Mouse (Mus musculus) megakaryocyte, adult 5-6 weeks (primary cell): Measurements from ENCODE around the gene Mettl15. TPM values are rescaled to one million over a fixed set of nuclear protein-coding genes. Genes with fewer than 3 reads are reported as not detected.
"Not testable (repeated sequence)": the region's sequence is repeated elsewhere in the genome, so short reads cannot be mapped to it uniquely, and the experiment has no call there.

ENCODE experiments used
- ATAC-seq: 2 replicates; pipeline ENCODE4 v1.8.0; 2016; ENCODE audit warnings: mild to moderate bottlenecking, inconsistent platforms; ENCODE audit not compliant: poor library complexity, severe bottlenecking
- total RNA-seq, 2 experiments: library from RNA; stranded (forward) in 1 of 2; stranded (reverse) in 1 of 2; fragments of 153-499, 151-499 nt in 1 of 2; fragments of 221-1000, 200-1000 nt in 1 of 2; gene quantifications; 2 replicates each; pipeline versions ENCODE4 v1.2.3 to v1.2.4; 2015 to 2017

The Mettl15 gene
- total RNA-seq (2015): 7.5 and 8.8 TPM in 2 replicates
- total RNA-seq (2017): 3.9 and 5.1 TPM in 2 replicates

DNA sequence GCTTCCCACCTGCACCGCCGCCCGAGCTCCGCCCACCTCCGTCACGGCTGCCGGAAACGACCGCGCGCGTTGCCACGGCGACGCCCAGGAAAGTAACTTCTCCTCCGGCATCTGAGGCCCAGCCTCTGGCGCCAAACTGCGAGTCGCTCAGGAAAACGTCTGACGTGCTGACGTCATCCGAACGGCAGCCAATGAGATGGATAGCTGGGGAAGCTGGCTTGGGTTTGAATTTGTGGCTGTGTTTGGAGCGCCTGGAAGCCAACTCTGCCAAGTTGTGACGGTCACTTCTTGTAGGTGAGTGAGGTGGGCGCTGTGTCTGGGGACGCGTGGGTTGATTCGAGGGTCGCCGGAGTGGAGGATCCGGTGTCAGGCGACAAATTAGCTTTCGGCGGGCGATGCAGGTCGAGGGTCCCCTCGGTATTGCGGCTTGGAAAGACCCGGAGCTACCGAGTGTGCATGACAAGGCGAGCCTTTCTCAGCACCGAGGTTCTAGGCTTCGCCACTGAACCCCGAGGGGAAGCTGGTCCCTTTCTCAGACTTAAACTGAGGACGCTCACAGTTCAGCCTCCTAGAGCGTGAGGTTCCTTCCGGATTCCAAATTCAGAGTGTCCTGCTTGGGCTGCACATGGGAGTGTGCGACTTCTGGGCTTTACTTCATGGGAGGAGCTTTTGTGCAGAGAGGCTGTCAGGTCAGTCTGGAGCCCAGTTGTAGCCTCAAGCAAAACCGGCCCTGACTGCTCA lies at the start of gene Mettl15, which contains the start of gene Kif18a:
Mettl15 (minus strand) TSS at position 149 of the 741 bp plus-strand sequence.
Kif18a (plus strand) TSS at position 139 of the 741 bp plus-strand sequence.
- peak; percentile 91 for ATAC-seq

DNA sequence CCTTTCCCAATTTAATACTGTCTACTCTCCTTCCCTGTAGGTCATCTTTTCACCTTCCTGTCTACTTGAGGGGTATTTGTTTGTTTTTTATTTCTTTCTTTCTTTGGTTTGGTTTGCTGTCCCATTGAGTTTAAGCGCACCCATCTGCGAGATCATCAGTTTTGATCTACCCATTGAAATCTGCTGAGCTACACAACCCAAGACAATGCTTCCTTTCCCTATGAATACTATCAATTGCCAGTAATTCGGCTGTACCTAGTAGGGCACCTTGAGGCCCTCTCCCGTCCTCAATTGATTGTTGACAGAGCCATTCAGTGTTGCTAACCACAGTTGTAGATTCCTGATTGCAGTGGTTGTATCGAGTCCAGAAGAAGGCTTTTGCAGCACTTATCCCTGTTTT lies 30.8 kb upstream of the Mettl15 start:
- no peak for ATAC-seq

DNA sequence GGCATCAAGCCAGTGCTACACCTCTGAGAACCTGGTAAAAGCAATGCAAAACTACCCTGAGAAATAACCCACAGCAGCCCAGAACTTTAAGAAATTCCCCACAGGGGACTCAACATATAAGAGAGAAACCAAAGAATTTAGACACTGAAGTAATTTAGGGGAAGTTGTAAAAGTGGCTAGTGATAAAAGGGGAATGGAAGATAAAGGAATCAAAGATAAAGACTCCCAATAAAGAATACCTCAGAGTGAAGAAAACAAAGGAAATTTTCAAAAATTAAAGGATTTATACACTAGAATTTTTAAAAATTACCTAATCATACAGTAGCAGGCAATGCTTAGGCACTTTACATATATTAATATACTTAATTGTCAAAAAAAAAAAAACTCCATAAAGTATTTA lies 23.1 kb upstream of the Mettl15 start:
- ATAC-seq: no peak

DNA sequence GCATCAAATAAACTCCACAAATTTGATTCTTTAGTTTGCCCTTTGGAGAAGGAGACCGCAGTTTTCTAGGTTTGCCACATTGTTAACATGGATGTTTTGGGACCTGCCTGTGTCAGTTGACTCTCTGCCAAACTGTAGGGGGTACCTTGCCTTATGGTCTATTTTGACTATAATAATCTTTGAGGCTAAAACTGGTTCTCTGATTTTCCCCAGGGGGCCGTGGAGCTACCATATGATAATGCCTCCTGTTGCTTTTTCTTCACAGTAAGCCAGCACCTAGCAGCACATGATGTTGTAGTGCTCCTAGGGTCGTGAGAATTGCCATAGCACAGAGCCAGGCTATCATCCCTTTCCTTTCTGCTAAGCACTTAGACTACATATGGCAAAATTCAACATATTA lies 21.7 kb upstream of the Mettl15 start:
- no peak for ATAC-seq

DNA sequence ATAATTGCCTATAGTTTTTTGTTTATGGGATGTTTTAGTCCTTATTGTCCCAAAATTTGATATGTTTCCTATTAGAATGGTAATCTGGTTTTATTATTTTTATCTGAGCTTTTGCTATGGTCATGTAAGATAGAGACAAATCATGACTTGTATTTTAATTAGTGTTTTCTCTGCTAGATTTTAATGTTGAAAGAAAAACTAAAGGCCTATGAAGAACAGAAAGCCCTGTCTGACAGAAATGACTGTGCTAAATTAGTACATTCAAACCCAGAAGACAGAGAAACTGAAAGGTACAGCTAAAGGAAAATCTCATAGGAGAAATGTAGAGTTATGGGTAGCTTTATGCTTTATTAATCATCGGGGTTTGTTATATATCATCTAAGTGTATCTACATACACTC lies 17.6 kb upstream of the Mettl15 start:
- ATAC-seq: no peak

DNA sequence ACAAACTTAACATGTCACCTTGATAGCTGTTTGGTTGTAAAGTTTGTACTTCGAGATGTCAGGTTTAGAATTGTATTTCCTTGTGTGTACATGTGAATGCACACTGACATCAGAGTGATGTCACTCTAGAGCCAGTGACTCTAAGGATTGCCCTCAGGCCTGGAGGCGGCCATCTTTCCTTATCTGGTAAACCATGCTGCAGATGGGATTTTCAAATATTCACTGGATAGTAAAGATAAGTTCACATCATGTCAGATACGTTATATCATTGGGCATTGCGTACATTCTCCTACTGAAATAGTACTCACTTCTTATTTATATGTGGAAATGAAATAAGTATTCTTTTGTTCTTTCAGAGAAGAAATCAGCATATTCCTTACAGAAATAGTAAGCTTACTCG lies 15.7 kb upstream of the Mettl15 start:
- ATAC-seq: no peak

DNA sequence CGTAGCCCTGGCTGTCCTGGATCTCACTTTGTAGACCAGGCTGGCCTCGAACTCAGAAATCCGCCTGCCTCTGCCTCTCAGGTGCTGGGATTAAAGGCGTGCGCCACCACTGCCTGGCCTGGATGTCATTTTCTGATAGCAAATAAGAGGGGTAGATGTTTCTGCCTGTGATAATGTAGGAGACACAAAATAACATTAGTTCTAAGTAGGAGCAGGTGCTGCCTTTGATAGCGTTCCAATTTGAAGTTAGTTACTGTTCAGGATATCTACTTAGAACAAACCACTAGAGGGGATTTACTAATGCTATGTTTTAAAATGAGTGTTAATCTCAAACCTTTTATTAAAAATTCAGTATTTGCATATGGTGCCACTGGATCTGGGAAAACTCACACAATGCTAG lies 8.8 kb upstream of the Mettl15 start:
- no peak for ATAC-seq

DNA sequence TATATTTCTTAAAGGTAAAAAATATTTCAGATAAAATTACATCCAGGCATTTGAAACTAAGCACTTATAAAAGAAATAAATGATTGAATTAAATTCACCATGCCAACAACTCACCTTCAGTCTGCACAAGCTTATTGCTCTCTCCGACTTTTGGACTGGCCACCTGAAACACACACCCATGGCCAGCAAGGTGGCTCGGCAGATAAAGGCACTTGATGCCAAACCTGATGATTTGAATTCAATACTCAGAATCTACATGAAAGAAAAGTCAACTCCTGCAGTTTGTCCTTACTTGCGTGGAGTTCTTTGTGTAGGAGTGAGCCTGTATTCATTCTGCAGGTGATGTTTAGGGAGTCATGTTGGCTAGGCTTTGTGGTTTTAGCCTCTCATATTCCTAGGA lies 3.6 kb upstream of the Mettl15 start:
- ATAC-seq: no peak

DNA sequence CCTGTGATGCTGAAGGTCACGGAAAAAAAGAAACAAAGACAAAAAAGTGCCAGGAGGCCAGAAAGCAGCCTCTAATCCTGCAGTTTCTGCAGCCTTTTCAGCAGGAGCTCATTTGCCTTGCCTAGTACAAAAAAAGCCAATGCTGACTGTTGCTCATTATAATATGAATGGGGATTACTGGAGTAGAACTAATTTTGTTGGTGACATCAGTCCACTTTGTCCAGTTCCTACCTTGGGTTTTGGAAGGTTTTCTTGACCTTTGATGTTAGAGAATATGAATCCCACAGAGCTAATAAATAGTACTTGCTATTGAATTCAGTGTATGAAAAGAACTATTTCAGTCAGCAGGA lies 768 bp upstream of the Mettl15 start:
- no peak for ATAC-seq

DNA sequence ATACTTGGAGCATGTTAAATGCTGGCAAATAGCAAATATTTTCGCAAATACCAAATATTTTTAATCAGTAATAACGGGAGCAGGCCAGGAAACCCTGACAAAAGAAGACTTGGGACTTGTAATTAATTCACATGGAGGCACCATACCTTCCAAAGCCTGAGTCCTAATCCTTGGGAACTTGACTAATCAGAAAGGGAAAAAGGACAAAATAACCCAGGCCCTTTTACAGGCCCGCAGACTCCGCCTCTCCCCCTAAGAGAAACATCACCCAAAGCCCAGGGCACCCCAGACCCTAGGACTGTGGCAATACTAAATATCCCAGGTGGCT lies 312 bp downstream of the Mettl15 start:
- ATAC-seq: no peak

DNA sequence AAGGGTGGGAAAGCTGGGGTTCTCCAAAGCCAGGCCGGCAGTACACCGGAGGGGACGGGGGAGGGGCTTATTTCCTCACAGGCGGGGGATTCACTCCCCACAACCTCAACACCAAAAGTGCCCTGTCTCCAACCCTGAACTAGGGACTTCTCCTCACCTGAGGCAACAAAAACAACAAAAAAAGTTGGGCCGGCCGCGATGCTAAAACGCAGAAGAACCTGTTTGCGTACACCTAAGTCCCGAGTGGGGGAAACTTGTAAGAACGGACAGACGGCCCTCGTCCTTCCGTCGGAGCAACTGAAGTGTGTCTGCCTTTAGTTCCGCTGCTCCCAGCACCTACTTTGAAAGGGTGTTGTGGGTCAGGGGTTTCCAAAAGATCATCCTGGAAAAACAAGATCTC lies 2.5 kb downstream of the Mettl15 start:
- peak; percentile 43 for ATAC-seq

DNA sequence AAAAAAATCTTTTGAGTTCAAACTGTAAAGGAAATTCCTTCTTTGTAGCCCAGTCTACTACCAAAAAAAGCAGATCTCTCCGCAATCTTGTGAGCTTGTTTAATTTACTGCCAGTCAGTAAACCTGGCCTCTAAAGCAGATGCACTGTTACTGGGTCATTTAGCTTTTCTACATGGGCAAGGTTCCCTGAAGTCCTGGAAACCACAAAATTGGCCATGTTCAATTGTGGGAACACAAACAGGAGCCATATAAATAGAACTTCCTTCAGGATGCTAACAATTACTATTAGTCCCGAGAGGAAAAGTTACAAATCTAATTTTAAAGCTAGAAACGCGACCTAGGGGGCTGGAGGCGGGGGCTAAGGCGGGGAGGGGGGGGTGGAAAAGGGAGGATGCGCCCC lies 3.0 kb downstream of the Mettl15 start:
- ATAC-seq: no peak

DNA sequence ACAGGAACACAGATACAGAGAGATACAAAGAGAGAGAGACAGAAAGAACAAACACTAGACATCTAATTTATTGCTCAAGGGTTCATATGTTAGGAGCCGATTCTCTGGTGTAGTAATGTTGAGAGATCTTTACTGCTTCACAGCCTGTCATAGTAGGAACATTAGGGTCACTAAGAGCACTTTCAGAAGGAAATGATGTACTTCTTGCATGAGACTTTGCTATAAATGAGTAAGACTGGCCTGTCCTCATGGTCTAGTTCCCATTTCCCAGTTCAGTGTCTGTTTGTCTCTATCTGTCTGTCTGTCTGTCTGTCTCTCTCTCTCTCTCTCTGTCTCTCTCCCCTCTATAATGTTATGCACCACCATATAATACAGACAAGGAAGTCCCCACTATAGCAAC lies 7.5 kb downstream of the Mettl15 start:
- ATAC-seq: no peak

DNA sequence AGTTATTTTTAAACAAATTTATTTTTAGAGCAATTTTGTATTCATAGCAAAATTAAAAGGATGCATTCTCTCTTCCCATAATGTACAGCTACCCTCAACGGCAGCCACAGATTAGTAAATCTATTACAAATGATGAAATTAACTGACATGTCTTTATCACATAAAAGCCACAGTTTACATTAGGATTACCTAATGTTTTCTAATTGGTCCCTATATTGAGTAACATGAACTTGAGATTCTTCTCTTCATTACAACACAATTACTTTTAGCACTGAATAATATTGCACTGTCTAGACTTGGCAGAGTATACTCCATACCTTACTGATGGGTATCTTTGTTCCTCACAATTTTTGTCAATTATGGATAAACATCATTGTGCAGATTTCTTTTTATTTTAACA lies 17.8 kb downstream of the Mettl15 start:
- ATAC-seq: no peak

DNA sequence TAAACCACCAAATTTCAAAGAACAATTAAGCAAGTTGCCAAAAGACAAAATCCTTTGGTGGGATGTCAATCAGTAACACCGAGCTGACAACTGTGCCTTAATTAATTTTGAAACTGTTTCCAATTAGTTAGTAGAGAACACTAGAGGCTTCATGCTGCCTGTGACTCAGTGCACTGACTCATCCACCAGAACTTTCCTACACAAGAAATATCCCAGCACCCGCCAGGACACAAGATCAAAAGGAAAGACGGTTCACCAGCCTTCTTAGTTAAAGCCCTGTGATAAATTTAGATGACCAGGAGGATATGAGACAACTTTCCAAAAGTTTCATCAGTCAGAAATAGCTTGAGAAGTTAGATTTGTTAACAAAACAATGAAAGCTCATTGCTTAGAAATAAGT lies 38.6 kb downstream of the Mettl15 start:
- no peak for ATAC-seq

DNA sequence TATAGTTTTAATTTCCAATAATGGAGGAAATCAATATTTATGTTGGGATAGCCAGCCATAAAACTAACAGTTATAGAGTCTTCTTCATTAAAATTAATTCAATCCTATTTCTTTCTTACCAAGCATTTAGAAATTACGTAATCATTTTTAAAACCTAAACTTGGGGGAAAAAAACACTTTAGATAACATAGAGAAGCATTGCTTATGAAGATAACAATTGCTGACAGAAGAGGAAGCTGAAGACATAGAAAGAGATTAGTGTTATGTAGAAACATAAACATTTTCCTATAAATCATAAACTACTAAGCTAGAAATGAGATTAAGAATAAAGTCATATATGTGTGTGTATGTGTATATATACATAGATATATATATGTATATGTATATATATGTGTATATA lies 44.8 kb downstream of the Mettl15 start:
- ATAC-seq: no peak

DNA sequence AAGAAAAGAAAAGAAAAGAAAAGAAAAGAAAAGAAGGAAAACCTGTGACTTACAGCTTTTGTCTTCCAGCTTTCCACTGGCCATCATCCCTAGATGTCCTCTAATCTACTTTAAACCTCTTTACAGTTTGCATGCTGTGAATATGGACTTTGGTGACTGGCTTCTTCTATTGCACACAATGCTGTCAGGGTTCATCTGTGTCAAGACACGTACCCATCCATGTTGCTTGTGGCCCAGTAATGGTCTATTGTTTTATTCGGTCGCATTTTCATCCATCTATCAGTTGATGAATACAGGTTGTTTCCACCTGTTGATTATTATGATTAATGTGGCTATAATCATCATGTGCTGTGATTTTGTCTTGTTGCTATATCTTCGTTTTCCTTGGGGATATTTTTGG lies 46.7 kb downstream of the Mettl15 start:
- ATAC-seq: no peak

DNA sequence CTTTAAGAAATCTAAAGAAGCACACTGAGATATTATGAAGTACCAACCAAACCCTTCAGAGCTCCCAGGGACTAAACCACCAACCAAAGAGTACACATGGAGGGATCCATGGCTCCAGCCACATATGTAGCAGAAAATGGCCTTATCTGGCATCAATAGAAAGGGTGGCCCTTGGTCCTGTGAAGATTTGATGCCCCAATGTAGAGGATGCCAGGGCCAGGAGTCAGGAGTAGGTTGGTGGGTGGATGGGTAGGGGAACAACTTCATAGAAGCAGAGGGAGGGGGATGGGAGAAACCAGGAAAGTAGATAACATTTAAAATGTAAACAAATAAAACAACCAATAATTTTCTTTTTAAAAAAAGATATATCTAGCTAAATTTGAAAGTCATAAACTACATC lies 50.1 kb downstream of the Mettl15 start:
- no peak for ATAC-seq

DNA sequence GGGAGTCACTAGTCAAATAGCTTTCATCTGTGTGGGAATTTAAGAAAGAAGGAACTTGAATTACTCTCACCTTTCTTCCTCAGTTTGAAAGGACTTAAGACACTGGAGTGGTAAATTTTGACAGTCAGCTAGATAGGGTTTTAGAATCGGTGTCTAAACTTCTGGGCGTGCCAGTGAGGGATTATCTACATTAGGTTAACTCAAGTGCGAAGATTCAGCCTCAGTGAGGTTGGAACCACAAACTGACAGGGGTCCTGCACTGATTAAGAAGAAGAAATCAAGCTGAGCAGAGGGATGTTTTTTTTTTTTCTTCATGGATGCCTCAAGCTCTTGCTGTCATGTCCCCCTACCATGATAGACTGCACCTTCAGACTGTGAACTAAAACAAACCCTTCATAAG lies 53.4 kb downstream of the Mettl15 start:
- no peak for ATAC-seq

DNA sequence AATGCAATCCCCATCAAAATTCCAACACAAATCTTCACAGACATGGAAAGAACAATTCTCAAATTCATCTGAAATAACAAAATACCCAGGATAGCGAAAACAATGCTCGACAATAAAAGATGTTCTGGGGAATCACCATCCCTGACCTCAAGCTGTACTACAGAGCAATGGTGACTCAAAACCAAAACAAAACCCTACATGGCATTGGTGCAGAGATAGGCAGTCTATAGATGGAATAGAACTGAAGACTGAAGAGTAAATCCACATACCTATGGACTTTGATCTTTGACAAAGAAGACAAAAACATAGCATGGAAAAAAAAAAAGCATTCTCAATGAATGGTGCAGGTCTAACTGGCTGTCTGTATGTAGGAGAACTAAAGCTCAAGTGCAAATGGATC lies 59.1 kb downstream of the Mettl15 start:
- ATAC-seq: no peak

DNA sequence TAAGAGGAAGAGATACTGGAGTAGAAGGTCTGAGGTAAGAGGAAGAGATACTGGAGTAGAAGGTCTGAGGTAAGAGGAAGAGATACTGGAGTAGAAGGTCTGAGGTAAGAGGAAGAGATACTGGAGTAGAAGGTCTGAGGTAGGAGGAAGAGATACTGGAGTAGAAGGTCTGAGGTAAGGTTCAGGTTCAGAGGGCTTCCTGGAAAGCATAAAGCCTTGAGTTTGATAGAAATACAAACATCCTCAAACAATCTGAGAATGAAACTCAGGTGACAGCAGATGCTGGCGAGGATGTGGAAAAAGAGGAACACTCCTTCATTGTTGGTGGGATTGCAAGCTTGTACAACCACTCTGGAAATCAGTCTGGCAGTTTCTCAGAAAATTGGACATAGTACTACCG lies 63.9 kb downstream of the Mettl15 start:
- not testable (repeated sequence) for ATAC-seq

DNA sequence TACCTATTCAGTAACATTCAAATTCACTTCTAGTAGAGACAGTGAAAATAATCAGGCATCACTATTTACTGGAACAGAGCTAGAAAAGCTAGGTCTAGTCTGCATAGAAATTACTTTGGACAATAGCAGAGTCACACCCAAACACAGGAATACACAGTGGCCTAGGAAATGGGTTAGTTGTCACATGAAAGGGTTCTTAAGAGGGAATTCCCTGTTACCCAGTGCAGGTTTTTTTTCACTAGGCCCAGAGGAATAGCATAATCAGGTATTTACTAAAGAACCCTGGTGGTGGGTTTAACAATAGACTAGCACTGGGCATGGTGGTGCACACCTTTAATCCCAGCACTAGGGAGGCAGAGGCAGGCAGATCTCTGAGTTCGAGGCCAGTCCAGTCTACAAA lies 69.9 kb downstream of the Mettl15 start:
- not testable (repeated sequence) for ATAC-seq

DNA sequence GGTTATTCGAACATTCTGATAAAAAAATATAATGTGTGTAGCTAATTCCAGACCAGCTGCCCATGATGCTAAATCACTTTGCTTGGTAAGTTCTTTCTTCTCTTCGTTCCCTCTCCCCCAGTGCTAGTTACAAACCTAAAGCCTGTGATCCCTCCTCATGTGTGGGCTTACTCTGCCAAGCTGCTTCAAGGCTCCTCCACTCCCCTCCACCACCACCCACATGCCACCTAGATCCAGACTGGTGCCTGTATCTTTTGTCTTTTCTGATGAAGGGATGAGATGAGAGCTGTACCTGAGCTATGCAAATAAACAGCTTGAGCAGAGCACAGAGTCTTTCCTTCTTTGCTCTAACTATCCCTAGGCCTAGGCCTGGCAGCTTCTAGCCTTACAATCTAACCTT lies 72.5 kb downstream of the Mettl15 start:
- no peak for ATAC-seq
